Mouse (Mus musculus): Measurements from ENCODE around the gene Hoxd9.
A peak's percentile ranks its signal among the peaks of the same experiment; 100 is the strongest.

Gene Hoxd9

GRCm38 (mm10) chr2:74684106-74684505, 13.4 kb upstream of the Hoxd9 start:
- no peak for DNase-seq

- DNase-seq, result no peak
Observed at GRCm38 (mm10) chr2:74685059-74685603, 12.4 kb upstream of the Hoxd9 start.

GRCm38 (mm10) chr2:74686301-74686987, 11.1 kb upstream of the Hoxd9 start:
- peak; percentile 54 to 67 for DNase-seq

- DNase-seq, result no peak
Observed at GRCm38 (mm10) chr2:74686988-74687697, 10.4 kb upstream of the Hoxd9 start.

GRCm38 (mm10) chr2:74687698-74688555, 9.6 kb upstream of the Hoxd9 start:
- no peak for DNase-seq

GRCm38 (mm10) chr2:74688795-74689573, 8.5 kb upstream of the Hoxd9 start:
- DNase-seq, result no peak

GRCm38 (mm10) chr2:74689574-74690337, 7.8 kb upstream of the Hoxd9 start:
- DNase-seq, result peak in 1 of 2 experiments; percentile 25

GRCm38 (mm10) chr2:74690338-74690716, 7.2 kb upstream of the Hoxd9 start:
- DNase-seq, result no peak

- peak; percentile 56 to 74 for DNase-seq
Observed at GRCm38 (mm10) chr2:74691022-74691951, 6.2 kb upstream of the Hoxd9 start, which contains the start of gene Hoxd10. TSS of gene Hoxd10 (plus strand) at chr2:74691924.

GRCm38 (mm10) chr2:74691995-74692807, 5.3 kb upstream of the Hoxd9 start:
- no peak for DNase-seq

- no peak for DNase-seq
Observed at GRCm38 (mm10) chr2:74692808-74693431, 4.6 kb upstream of the Hoxd9 start.

GRCm38 (mm10) chr2:74693432-74693827, 4.1 kb upstream of the Hoxd9 start:
- no peak for DNase-seq

GRCm38 (mm10) chr2:74694066-74694465, 3.5 kb upstream of the Hoxd9 start:
- DNase-seq, result no peak

GRCm38 (mm10) chr2:74695383-74695782, 2.1 kb upstream of the Hoxd9 start:
- no peak for DNase-seq

- DNase-seq, result no peak
Observed at GRCm38 (mm10) chr2:74695813-74696430, 1.6 kb upstream of the Hoxd9 start.

GRCm38 (mm10) chr2:74696442-74697335, 838 bp upstream of the Hoxd9 start:
- no peak for DNase-seq
